Mouse (Mus musculus) monocyte, adult 5-6 weeks (primary cell): ENCODE results near the gene Nipsnap3a. TPM values are rescaled to one million over a fixed set of nuclear protein-coding genes. Genes with fewer than 3 reads are reported as not detected.

ENCODE experiments used
- ATAC-seq: fragments of 153-309, 156-312 bp; replicated peaks from 2 replicates; pipeline ENCODE4 v1.8.0; 2017; ENCODE audit warnings: mild to moderate bottlenecking; ENCODE audit not compliant: low TSS enrichment, insufficient number of reproducible peaks, severe bottlenecking, poor library complexity, low FRiP score
- total RNA-seq: library from RNA; stranded (forward); fragments of 200-1000, 200-491, 200-594 nt; gene quantifications from 3 replicates; pipeline ENCODE4 v1.2.3, GENCODE M21; 2017

Nipsnap3a gene
- total RNA-seq, 1 experiment from 2014 or later, result not detected

DNA sequence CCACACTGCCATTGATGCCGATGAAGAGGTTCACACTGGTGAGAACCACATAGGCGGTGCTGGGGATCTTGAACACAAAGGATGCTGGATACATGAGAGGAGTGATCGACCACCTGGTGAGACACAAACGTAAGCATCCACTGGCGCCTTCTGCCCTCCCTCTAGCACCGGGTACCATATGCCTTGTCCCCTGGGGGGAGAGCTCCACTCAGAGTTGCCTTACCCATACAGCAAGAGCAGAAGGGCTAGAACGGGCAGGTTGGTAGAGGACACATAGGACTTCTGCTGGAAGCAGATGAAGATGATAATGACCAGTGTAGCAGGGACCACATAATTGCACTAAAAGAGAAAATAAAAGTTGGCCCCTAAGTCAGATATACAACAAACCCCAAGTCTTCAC lies 56.7 kb downstream of the Nipsnap3a start:
- ATAC-seq, result no peak

DNA sequence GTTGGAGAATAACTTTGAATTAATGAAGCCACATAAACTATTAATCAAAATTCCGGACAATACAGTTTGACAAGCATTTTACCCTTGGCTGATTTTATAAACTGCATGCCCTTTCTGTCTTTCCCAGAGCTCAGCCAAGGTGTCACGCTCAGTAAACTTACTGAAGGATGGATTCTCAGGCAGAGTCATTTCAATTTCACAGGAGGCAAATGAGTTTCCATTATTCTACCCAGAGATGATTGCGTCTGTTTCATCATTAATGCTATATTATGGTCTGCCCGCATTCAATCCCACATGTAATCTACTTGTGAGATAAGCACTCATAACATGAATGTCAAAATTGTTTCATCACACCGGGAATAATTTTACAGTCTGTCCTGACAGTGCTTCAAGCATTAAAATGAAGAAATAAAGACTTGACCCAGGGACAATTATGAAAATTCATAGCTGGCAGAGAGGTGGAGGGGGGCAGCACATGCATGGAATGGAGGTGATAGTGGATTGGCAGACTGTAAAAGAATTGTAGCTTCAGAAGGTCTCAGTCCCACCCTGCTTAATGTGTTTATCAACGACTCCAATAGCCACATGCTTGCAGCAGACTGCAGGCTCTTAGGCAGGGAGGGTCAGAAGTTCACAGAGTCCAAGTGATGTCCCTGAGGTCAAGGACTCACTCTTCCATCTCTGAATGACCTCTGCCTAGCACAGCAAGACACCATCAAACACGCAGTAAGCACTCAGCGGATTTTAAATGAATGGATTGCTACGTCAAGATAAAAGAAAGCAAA lies 57.4 kb downstream of the Nipsnap3a start:
- ATAC-seq, result no peak

Other genes starting within 250 kb of the Nipsnap3a start
- gene Olfr275, start 174.7 kb upstream of the Nipsnap3a start, total RNA-seq, result not detected in 3 replicates
- not detected in 3 replicates for gene Olfr273, start 130.0 kb upstream of the Nipsnap3a start, total RNA-seq
- not detected in 3 replicates for gene Olfr272, start 70.1 kb upstream of the Nipsnap3a start, total RNA-seq
- gene Olfr270, start 24.7 kb upstream of the Nipsnap3a start, total RNA-seq, result not detected in 3 replicates
- gene Nipsnap3b, start 22.6 kb downstream of the Nipsnap3a start, total RNA-seq, result 39.4 to 60.4 TPM (median 56.4 TPM) in 3 replicates
- gene Abca1, start 170.6 kb downstream of the Nipsnap3a start, total RNA-seq, result 21.5 to 30.2 TPM (median 25.1 TPM) in 3 replicates